Mouse (Mus musculus) MN1 (cell line): ENCODE measurements around the gene Arvcf.

Source experiments
- DNase-seq: peaks from one replicate; pipeline ENCODE4 v3.0.0-alpha.2; 2016; ENCODE audit warnings: low spot score

Arvcf gene

GRCm38 (mm10) chr16:18430641-18431212 lies 82.7 kb downstream of the Arvcf start:
- DNase-seq = no peak

DNA sequence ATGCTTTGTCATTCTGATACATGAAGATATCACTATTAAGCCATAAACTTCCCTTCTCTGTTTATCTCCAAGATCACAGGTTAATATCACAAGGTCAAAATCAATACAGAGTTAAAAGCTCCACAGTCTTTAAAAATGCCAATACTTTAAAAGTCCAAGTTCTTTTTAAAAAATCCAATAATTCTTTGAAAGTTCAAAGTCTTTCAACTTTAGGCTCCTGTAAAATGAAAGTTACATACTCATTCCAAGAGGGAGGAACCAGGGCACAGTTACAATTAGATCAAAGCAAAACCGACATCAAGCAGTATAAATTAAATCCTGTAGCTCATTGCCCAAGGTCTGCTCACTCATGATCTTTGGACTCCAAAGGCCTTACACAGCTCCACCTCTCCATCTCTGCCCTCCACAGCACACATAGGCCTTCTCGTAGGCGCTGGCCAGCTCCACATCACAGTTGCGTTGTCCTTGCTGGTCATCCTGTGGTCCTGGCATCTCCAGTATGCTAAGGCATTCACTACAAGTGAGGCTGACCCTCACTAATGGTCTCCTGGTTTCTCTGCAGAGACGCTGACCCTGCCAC lies 85.4 kb downstream of the Arvcf start:
- no peak for DNase-seq

DNA sequence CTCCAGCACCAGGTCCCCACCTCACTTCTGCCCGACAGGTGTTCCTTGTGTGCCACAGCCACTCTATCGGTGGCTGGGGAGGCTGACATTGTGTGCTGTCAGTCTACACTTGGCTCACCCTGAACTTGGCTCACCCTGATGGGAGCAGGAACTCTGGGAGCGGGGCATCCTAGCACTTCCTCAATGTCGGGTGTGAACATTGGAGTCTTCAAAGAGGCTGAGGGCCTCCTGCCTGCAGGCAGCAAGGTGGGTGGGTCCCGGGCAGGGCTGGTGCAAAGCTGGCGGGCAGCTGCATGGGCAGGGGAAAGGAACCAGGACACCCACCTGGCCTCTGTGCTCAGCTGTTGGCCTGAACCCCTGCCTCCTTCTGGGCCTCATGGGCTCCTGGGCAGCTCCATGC lies 88.1 kb downstream of the Arvcf start:
- DNase-seq = no peak

- DNase-seq = peak; percentile 89
These were observed 95.4 kb downstream of the Arvcf start for GRCm38 (mm10) chr16:18443385-18443841.

DNA sequence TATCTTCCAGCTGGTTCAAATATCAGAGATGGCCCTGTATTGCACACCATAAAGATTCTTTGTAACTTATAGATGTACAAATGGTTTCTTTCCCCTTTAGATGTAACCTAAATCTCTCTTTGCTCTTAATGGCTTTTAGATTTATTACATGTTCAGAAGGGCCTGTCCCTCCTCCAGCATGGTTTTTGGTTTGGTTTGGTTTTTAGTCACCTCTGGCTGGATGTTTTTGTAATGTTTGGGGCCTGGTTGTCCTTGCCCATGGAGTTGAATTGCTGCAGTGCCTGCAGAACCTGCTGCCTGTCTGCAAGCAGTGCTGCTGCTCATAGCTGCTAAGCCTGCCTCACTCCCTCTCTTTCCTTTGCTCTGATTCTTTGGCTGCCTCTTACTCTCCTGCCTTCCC lies 99.3 kb downstream of the Arvcf start:
- no peak for DNase-seq

GRCm38 (mm10) chr16:18448104-18448503 lies 100.1 kb downstream of the Arvcf start:
- DNase-seq = no peak

DNA sequence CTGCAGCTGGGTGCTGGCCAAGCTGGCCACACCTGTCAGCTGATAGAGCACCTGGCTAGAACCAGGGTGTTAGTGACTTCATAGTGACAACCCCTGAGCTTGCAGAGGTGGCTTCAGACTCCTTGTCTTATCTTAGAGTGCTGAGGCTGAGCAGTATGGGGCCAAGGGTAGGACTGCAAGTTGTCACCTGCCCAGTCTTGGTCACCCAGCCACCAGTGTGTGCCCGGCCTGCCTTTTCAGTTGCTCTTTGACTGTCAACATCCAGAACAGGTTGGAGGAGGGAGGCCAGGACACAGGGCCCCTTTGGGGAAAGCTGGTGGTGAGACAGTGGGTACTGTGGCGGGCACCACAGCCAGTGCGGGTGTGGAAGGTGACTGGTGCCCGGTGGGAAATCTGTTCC lies 101.0 kb downstream of the Arvcf start:
- no peak for DNase-seq

DNA sequence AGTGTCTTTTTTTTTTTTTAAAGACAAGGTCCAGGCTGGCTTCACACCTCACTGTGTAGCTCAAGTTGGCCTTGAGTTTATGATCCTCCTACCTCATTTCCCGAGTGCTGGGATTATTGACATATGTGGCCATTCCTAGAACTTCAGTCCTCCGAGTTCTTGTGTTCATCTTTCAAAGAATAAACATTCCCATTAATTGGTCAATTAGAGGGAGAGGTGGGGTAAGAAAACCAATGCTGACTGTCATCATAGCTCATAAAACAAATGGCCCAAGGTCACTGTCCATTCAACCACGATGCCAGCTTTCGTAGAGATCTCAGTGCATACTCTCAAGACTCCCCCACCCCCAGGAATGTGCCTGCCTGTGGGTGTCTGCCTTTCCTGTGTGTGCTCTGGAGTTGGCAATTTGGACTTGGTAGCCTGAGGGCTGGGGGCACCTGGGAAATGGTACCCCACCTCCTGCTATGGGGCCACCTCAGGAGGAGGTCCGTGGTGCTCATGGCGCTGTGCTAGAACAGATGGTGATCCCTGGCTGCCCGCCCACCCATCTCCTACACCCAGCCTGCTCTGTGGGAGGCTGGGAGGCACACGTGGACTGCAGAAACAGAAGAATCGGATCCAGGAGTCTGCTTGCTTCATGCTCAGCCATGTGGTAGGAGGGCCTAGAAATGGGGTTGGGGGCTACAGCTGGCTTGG lies 103.7 kb downstream of the Arvcf start:
- no peak for DNase-seq

- DNase-seq = no peak
These were observed 104.4 kb downstream of the Arvcf start for GRCm38 (mm10) chr16:18452361-18452862.

DNA sequence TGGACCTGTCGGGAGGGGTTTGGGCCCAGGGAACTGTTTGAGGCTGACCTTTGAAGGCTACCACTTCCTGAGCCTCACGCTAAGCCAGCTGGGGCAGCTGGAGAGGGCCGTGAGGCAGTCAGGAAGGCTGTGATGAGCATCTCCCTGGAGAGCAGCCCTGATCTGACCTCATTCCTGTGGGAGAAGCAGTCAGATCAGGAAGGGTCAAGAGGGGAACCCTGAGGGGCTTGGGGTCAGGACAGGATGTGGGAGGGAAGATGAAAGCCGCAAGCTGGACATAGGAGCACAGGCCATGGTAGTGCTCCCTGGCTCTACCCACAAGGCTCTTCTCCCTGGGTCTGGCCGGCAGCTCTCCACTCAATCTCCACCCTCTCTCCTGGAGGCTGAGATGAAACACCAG lies 105.9 kb downstream of the Arvcf start:
- no peak for DNase-seq

GRCm38 (mm10) chr16:18455407-18455806 lies 107.4 kb downstream of the Arvcf start:
- no peak for DNase-seq
